Mouse (Mus musculus) embryonic facial prominence, embryonic 15.5 days (tissue): ENCODE measurements around the gene Ntmt1. TPM values are rescaled to one million over a fixed set of nuclear protein-coding genes. Genes with fewer than 3 reads are reported as not detected.

ENCODE experiments used
- ATAC-seq: fragments of 200-750 bp; cut with Nextera tagmentation; 2 replicates; pipeline ENCODE4 v1.8.0; 2017; ENCODE audit warnings: low read depth, moderate TSS enrichment; ENCODE audit not compliant: insufficient number of reproducible peaks, low FRiP score, low TSS enrichment
- H3K27ac ChIP-seq: fragments of 300-500 bp; sonication (generic); replicated peaks from 2 replicates; pipeline ENCODE4 v1.5.1; 2015; ENCODE audit warnings: mild to moderate bottlenecking, inconsistent platforms
- H3K27me3 ChIP-seq: fragments of 300-500 bp; sonication (generic); 2 replicates; pipeline ENCODE4 v1.6.1; 2015; ENCODE audit warnings: inconsistent platforms
- H3K36me3 ChIP-seq: fragments of 300-500 bp; sonication (generic); 2 replicates; pipeline ENCODE4 v1.6.1; 2015; ENCODE audit warnings: mild to moderate bottlenecking, inconsistent platforms
- H3K4me1 ChIP-seq: fragments of 300-500 bp; sonication (generic); 2 replicates; pipeline ENCODE4 v1.6.1; 2015; ENCODE audit warnings: inconsistent platforms
- H3K4me2 ChIP-seq: fragments of 300-500 bp; sonication (generic); replicated peaks from 2 replicates; pipeline ENCODE4 v1.6.1; 2015; ENCODE audit warnings: mild to moderate bottlenecking, inconsistent platforms
- H3K4me3 ChIP-seq: fragments of 300-500 bp; sonication (generic); replicated peaks from 2 replicates; pipeline ENCODE4 v1.5.1; 2015; ENCODE audit warnings: mild to moderate bottlenecking, inconsistent platforms
- H3K9ac ChIP-seq: fragments of 300-500 bp; sonication (generic); 2 replicates; pipeline ENCODE4 v1.6.1; 2015; ENCODE audit warnings: inconsistent platforms
- H3K9me3 ChIP-seq: fragments of 300-500 bp; sonication (generic); replicated peaks from 2 replicates; pipeline ENCODE4 v1.6.1; 2016; ENCODE audit warnings: inconsistent platforms
- WGBS: fragments of 180-500 bp; shearing (Covaris S2); methylation state at CpG from one replicate; pipeline ENCODE4 v1.1.7; 2015; 5-methylcytosine and 5-hydroxymethylcytosine counted together
- polyA plus RNA-seq: library from polyadenylated mRNA; unstranded; fragments of >200 nt; fragmentation: Nextera tagmentation; extraction: Ambion mirVana; gene quantifications from 2 replicates; pipeline ENCODE4 v1.2.1, GENCODE M21; 2015

Ntmt1 gene
- polyA plus RNA-seq, 1 experiment from 2014 or later = 87.0 TPM

- Histone ChIP-seq H3K4me3 (peak overlapping the region; percentile 53), H3K9me3 (no peaks in the 10 kb centered on the region), H3K4me1 (peaks cover 26% of the 10 kb centered on the region), H3K9ac (peak overlapping the region; percentile 50), H3K27ac (peak overlapping the region; percentile 79), H3K4me2 (peak overlapping the region; percentile 99), H3K36me3 (no peaks in the 10 kb centered on the region), H3K27me3 (no peaks in the 10 kb centered on the region)
- WGBS = 6% methylated on average over 19 of the region's 19 CpGs
- ATAC-seq = peak; percentile 30; the same call in 1 of the 2 replicates
These were observed 35.7 kb upstream of the Ntmt1 start for GRCm38 (mm10) chr2:30771806-30772460.

GRCm38 (mm10) chr2:30772581-30773312 is 34.9 kb upstream of the Ntmt1 start:
- no peak for ATAC-seq
- Histone ChIP-seq H3K4me2 (no peak overlapping the region), H3K4me3 (no peak overlapping the region), H3K4me1 (peaks cover 24% of the 10 kb centered on the region), H3K36me3 (no peaks in the 10 kb centered on the region), H3K27me3 (no peaks in the 10 kb centered on the region), H3K27ac (peak overlapping the region; percentile 23; the same call in 1 of the 2 replicates), H3K9ac (no peak overlapping the region), H3K9me3 (no peaks in the 10 kb centered on the region)
- WGBS = 44% methylated on average over 15 of the region's 15 CpGs

GRCm38 (mm10) chr2:30773313-30774005 is 34.2 kb upstream of the Ntmt1 start:
- 80% methylated on average over 8 of the region's 8 CpGs for WGBS
- H3K27me3 ChIP-seq = no peaks in the 10 kb centered on the region
- H3K9me3 ChIP-seq = no peaks in the 10 kb centered on the region
- no peak overlapping the region for H3K4me3 ChIP-seq
- H3K36me3 ChIP-seq = no peaks in the 10 kb centered on the region
- no peak overlapping the region for H3K4me2 ChIP-seq
- ATAC-seq = no peak
- H3K27ac ChIP-seq = peak overlapping the region; percentile 23; the same call in 1 of the 2 replicates
- peaks cover 22% of the 10 kb centered on the region for H3K4me1 ChIP-seq
- no peak overlapping the region for H3K9ac ChIP-seq

GRCm38 (mm10) chr2:30775955-30776354 is 31.7 kb upstream of the Ntmt1 start:
- Histone ChIP-seq H3K9ac (no peak overlapping the region), H3K9me3 (no peaks in the 10 kb centered on the region), H3K27ac (no peak overlapping the region), H3K36me3 (no peaks in the 10 kb centered on the region), H3K4me1 (peaks cover 25% of the 10 kb centered on the region), H3K27me3 (no peaks in the 10 kb centered on the region), H3K4me3 (no peak overlapping the region), H3K4me2 (no peak overlapping the region)
- WGBS = 59% methylated on average over 3 of the region's 3 CpGs
- ATAC-seq = no peak

- Histone ChIP-seq H3K9me3 (no peaks in the 10 kb centered on the region), H3K9ac (no peak overlapping the region), H3K4me2 (no peak overlapping the region), H3K27ac (no peak overlapping the region), H3K4me1 (peaks cover 12% of the 10 kb centered on the region; the same call in 1 of the 2 replicates), H3K4me3 (no peak overlapping the region), H3K27me3 (no peaks in the 10 kb centered on the region), H3K36me3 (no peaks in the 10 kb centered on the region)
- WGBS = 74% methylated on average over 3 of the region's 3 CpGs
- no peak for ATAC-seq
These were observed 30.4 kb upstream of the Ntmt1 start for GRCm38 (mm10) chr2:30777266-30777665.

- no peak for ATAC-seq
- Histone ChIP-seq H3K36me3 (no peaks in the 10 kb centered on the region), H3K4me1 (peaks cover 10% of the 10 kb centered on the region), H3K9ac (no peak overlapping the region), H3K4me2 (no peak overlapping the region), H3K27ac (no peak overlapping the region), H3K27me3 (no peaks in the 10 kb centered on the region), H3K4me3 (no peak overlapping the region), H3K9me3 (no peaks in the 10 kb centered on the region)
- WGBS = 67% methylated on average over 4 of the region's 4 CpGs
These were observed 29.4 kb upstream of the Ntmt1 start for GRCm38 (mm10) chr2:30778235-30778634.

- no peak for ATAC-seq
- H3K9me3 ChIP-seq = no peaks in the 10 kb centered on the region
- no peak overlapping the region for H3K27ac ChIP-seq
- WGBS = 16% methylated on average over 5 of the region's 5 CpGs
- peaks cover 17% of the 10 kb centered on the region for H3K4me1 ChIP-seq
- H3K4me3 ChIP-seq = no peak overlapping the region
- H3K9ac ChIP-seq = no peak overlapping the region
- H3K4me2 ChIP-seq = no peak overlapping the region
- H3K36me3 ChIP-seq = no peaks in the 10 kb centered on the region
- no peaks in the 10 kb centered on the region for H3K27me3 ChIP-seq
These were observed 28.4 kb upstream of the Ntmt1 start for GRCm38 (mm10) chr2:30779241-30779640.

GRCm38 (mm10) chr2:30782312-30783290 is 25.0 kb upstream of the Ntmt1 start:
- Histone ChIP-seq H3K4me1 (peaks cover 39% of the 10 kb centered on the region), H3K36me3 (no peaks in the 10 kb centered on the region), H3K27ac (peak overlapping the region; percentile 79), H3K4me2 (peak overlapping the region; percentile 54), H3K27me3 (no peaks in the 10 kb centered on the region), H3K9me3 (no peaks in the 10 kb centered on the region), H3K9ac (no peak overlapping the region), H3K4me3 (no peak overlapping the region)
- no peak for ATAC-seq
- WGBS = 64% methylated on average over 8 of the region's 8 CpGs

GRCm38 (mm10) chr2:30783346-30783745 is 24.3 kb upstream of the Ntmt1 start:
- H3K27me3 ChIP-seq = no peaks in the 10 kb centered on the region
- no peak overlapping the region for H3K9ac ChIP-seq
- H3K27ac ChIP-seq = peak overlapping the region; percentile 79
- H3K4me1 ChIP-seq = peaks cover 39% of the 10 kb centered on the region
- no peaks in the 10 kb centered on the region for H3K9me3 ChIP-seq
- no peaks in the 10 kb centered on the region for H3K36me3 ChIP-seq
- peak; percentile 19; the same call in 1 of the 2 replicates for ATAC-seq
- peak overlapping the region; percentile 54 for H3K4me2 ChIP-seq
- H3K4me3 ChIP-seq = peak overlapping the region; percentile 22
- WGBS = 0% methylated on average over 13 of the region's 13 CpGs

- Histone ChIP-seq H3K4me2 (peak overlapping the region; percentile 54), H3K27ac (peak overlapping the region; percentile 79), H3K9ac (peak overlapping the region; percentile 19), H3K4me1 (peaks cover 34% of the 10 kb centered on the region), H3K9me3 (no peaks in the 10 kb centered on the region), H3K4me3 (peak overlapping the region; percentile 29), H3K27me3 (no peaks in the 10 kb centered on the region), H3K36me3 (no peaks in the 10 kb centered on the region)
- WGBS = 10% methylated on average over 40 of the region's 40 CpGs
- ATAC-seq = peak; percentile 40; the same call in 1 of the 2 replicates
These were observed 23.3 kb upstream of the Ntmt1 start for GRCm38 (mm10) chr2:30784078-30784994.
